Mouse (Mus musculus): ENCODE results near the gene Mum1l1.

DNA sequence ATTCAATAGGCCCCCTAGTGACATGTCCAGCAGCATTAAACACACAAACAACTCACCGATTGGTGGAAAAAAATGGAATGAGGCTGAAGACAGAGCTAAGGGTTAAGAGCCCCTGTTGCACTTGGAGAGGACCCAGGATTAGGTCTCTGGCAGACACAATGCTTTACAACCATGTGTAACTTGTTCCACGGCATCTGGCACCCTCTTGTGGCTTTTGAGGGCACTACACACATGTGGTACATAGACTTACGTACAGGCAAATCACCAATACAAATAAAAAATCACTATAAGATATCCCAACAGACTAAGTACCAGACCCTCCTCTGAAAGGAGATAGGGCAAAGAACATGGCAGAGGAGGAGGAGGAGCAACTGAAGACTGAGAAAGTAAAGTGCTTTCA lies 37.5 kb downstream of the Mum1l1 start:
- TF ChIP-seq CTCF (IDR thresholded peaks at IDR 0.05; ENCODE audit: low read depth) (peak; percentile 45; the same call in 1 of the 2 replicates), EP300 (IDR thresholded peaks at IDR 0.05; ENCODE audit: low read depth) (no peak)
